Mouse (Mus musculus) cerebellum, adult 11-12 months (tissue): ENCODE data around the gene E2f2.

ENCODE experiments used
- DNase-seq: peaks from one replicate; pipeline ENCODE4 v3.0.0; 2022

Gene E2f2

GRCm38 (mm10) chr4:136145362-136145885, 26.8 kb upstream of the E2f2 start:
- no peak for DNase-seq

- no peak for DNase-seq
Measured at GRCm38 (mm10) chr4:136145991-136146711, 26.0 kb upstream of the E2f2 start.

- DNase-seq: no peak
Measured at GRCm38 (mm10) chr4:136146712-136147154, 25.5 kb upstream of the E2f2 start.

GRCm38 (mm10) chr4:136147436-136148135, 24.6 kb upstream of the E2f2 start:
- peak; percentile 44 for DNase-seq

GRCm38 (mm10) chr4:136148342-136149044, 23.7 kb upstream of the E2f2 start:
- no peak for DNase-seq

- DNase-seq: no peak
Measured at GRCm38 (mm10) chr4:136149045-136149379, 23.2 kb upstream of the E2f2 start.

GRCm38 (mm10) chr4:136149734-136150133, 22.5 kb upstream of the E2f2 start:
- DNase-seq: no peak

GRCm38 (mm10) chr4:136150596-136150995, 21.6 kb upstream of the E2f2 start:
- DNase-seq: no peak

- DNase-seq: no peak
Measured at GRCm38 (mm10) chr4:136152821-136153220, 19.4 kb upstream of the E2f2 start.

GRCm38 (mm10) chr4:136154462-136154861, 17.7 kb upstream of the E2f2 start:
- DNase-seq: no peak

- DNase-seq: no peak
Measured at GRCm38 (mm10) chr4:136158498-136158897, 13.7 kb upstream of the E2f2 start.

- DNase-seq: peak; percentile 75
Measured at GRCm38 (mm10) chr4:136159802-136160397, 12.3 kb upstream of the E2f2 start.

GRCm38 (mm10) chr4:136163448-136163847, 8.7 kb upstream of the E2f2 start:
- peak; percentile 66 for DNase-seq

- DNase-seq: no peak
Measured at GRCm38 (mm10) chr4:136164981-136165380, 7.2 kb upstream of the E2f2 start.

- no peak for DNase-seq
Measured at GRCm38 (mm10) chr4:136167701-136168100, 4.5 kb upstream of the E2f2 start.

GRCm38 (mm10) chr4:136170401-136170800, 1.8 kb upstream of the E2f2 start:
- no peak for DNase-seq

GRCm38 (mm10) chr4:136171455-136171854, 739 bp upstream of the E2f2 start:
- DNase-seq: no peak

- no peak for DNase-seq
Measured at GRCm38 (mm10) chr4:136172542-136173209, 482 bp downstream of the E2f2 start.

- no peak for DNase-seq
Measured at GRCm38 (mm10) chr4:136173210-136173715, 1.1 kb downstream of the E2f2 start.

GRCm38 (mm10) chr4:136174216-136175193, 2.3 kb downstream of the E2f2 start:
- DNase-seq: no peak

GRCm38 (mm10) chr4:136176022-136176552, 3.9 kb downstream of the E2f2 start:
- DNase-seq: no peak
